Mouse (Mus musculus): ENCODE data around the gene Best1. TPM values are rescaled to one million over a fixed set of nuclear protein-coding genes. Genes with fewer than 3 reads are reported as not detected.

The Best1 gene
- 1.4 and 1.5 TPM in 2 replicates for polyA plus RNA-seq (2015; fragmentation: Nextera tagmentation; extraction: Ambion mirVana)

GRCm38 (mm10) chr19:10001206-10001969, at the start of gene Best1, which contains the start of gene Rab3il1:
Gene Best1 (minus strand): TSS chr19:10001633.
Gene Rab3il1 (plus strand): TSS chr19:10001669.

GRCm38 (mm10) chr19:10041388-10042148, 40.1 kb upstream of the Best1 start, which contains the start of gene Fads3:
Gene Fads3 (plus strand): TSS chr19:10041569.

GRCm38 (mm10) chr19:9980258-9980657, 21.2 kb downstream of the Best1 start, which contains the start of gene Fth1:
Gene Fth1 (plus strand): TSS chr19:9980598.

Other genes with a start within 250 kb of the Best1 start
- gene Scgb2a2, start 154.1 kb downstream of the Best1 start, polyA plus RNA-seq (2015; fragmentation: Nextera tagmentation; extraction: Ambion mirVana) = not detected in 2 replicates
- 17.9 and 22.2 TPM in 2 replicates for gene Incenp, start 102.1 kb downstream of the Best1 start, polyA plus RNA-seq (2015; fragmentation: Nextera tagmentation; extraction: Ambion mirVana)
- 3,419 and 3,703 TPM in 2 replicates for gene Fth1, start 21.0 kb downstream of the Best1 start, polyA plus RNA-seq (2015; fragmentation: Nextera tagmentation; extraction: Ambion mirVana)
- gene Rab3il1, start within 50 bp of the Best1 start, polyA plus RNA-seq (2015; fragmentation: Nextera tagmentation; extraction: Ambion mirVana) = 28.8 and 29.3 TPM in 2 replicates
- gene Fads3, start 39.9 kb upstream of the Best1 start, polyA plus RNA-seq (2015; fragmentation: Nextera tagmentation; extraction: Ambion mirVana) = 14.5 and 17.0 TPM in 2 replicates
- 11.1 and 12.7 TPM in 2 replicates for gene Fads2, start 100.1 kb upstream of the Best1 start, polyA plus RNA-seq (2015; fragmentation: Nextera tagmentation; extraction: Ambion mirVana)
- gene Fads1, start 181.3 kb upstream of the Best1 start, polyA plus RNA-seq (2015; fragmentation: Nextera tagmentation; extraction: Ambion mirVana) = 17.8 and 22.6 TPM in 2 replicates
- gene Tmem258, start 202.4 kb upstream of the Best1 start, polyA plus RNA-seq (2015; fragmentation: Nextera tagmentation; extraction: Ambion mirVana) = 273 and 290 TPM in 2 replicates
- gene Fen1, start 202.5 kb upstream of the Best1 start, polyA plus RNA-seq (2015; fragmentation: Nextera tagmentation; extraction: Ambion mirVana) = 14.4 and 16.6 TPM in 2 replicates
- 0.06 and 0.13 TPM in 2 replicates for gene Myrf, start 239.1 kb upstream of the Best1 start, polyA plus RNA-seq (2015; fragmentation: Nextera tagmentation; extraction: Ambion mirVana)